Mouse (Mus musculus): Measurements from ENCODE around the gene Ctxn1.

GRCm38 (mm10) chr8:4245061-4245460 is 14.0 kb downstream of the Ctxn1 start:
- TF ChIP-seq CTCF (conservative IDR thresholded peaks at IDR 0.05; ENCODE audit: insufficient read depth, insufficient read length, low read depth, low read length) (no peak), POLR2A (IDR thresholded peaks at IDR 0.05; ENCODE audit: low read depth, low read length) (no peak)

All from kidney, adult 2 months (tissue).